Mouse (Mus musculus) CH12.LX (cell line): ENCODE measurements at regions not wholly inside any gene's neighbourhood (a gene's known extent, or its start where the extent isn't known, plus 50 kb on each side); places are given as distances from the start of the nearest gene placed in this dataset.

Experiments
- DNase-seq: peaks from one replicate; pipeline ENCODE4 v3.0.0-alpha.2; 2013; ENCODE audit errors: extremely low read depth
- H3K27ac ChIP-seq: 2 replicates; pipeline ENCODE4 v1.5.1; 2012; ENCODE audit warnings: low read depth, mild to moderate bottlenecking, control low read depth, moderate library complexity; ENCODE audit not compliant: insufficient read depth
- H3K27me3 ChIP-seq: replicated peaks from 2 replicates; pipeline ENCODE3; 2012; ENCODE audit warnings: inconsistent platforms
- H3K36me3 ChIP-seq, 2 experiments: replicated peaks in 1 of 2; 2 replicates each; pipeline versions ENCODE3 to v1.6.1; 2012; ENCODE audit warnings: inconsistent platforms in 1 of 2, low read length in 1 of 2, mild to moderate bottlenecking in 1 of 2, mixed read lengths in 1 of 2, moderate library complexity in 1 of 2; ENCODE audit not compliant: control insufficient read depth in 1 of 2, insufficient read depth in 1 of 2
- H3K4me1 ChIP-seq, 2 experiments: 2 replicates each; pipeline ENCODE4 v1.6.1; 2012; ENCODE audit warnings: inconsistent platforms in 1 of 2, moderate library complexity in 1 of 2; ENCODE audit not compliant: insufficient read depth in 2 of 2, control insufficient read depth in 1 of 2
- H3K4me2 ChIP-seq: 2 replicates; pipeline ENCODE4 v1.6.1; 2012; ENCODE audit warnings: low read depth, mild to moderate bottlenecking, control low read depth; ENCODE audit not compliant: poor library complexity, insufficient read depth, severe bottlenecking
- H3K4me3 ChIP-seq, 3 experiments: fragments of 150-350 bp in 1 of 3; sonication (generic) in 1 of 3; replicated peaks in 1 of 3; 2 replicates each; pipeline versions ENCODE3 to v1.5.1; 2011 to 2012; ENCODE audit warnings: low read depth in 2 of 3, low read length in 2 of 3, mild to moderate bottlenecking in 2 of 3, moderate library complexity in 2 of 3, control low read depth in 1 of 3, improper control_type of control experiment in 1 of 3, inconsistent platforms in 1 of 3, mixed read lengths in 1 of 3; ENCODE audit not compliant: poor library complexity in 1 of 3
- H3K79me2 ChIP-seq: replicated peaks from 2 replicates; pipeline ENCODE4 v1.6.1; 2012; ENCODE audit warnings: mild to moderate bottlenecking, moderate library complexity; ENCODE audit not compliant: control insufficient read depth, poor library complexity, insufficient read depth, severe bottlenecking; ENCODE audit errors: extremely low read depth
- H3K9ac ChIP-seq: 2 replicates; pipeline ENCODE4 v1.6.1; 2012; ENCODE audit warnings: low read depth, mild to moderate bottlenecking, control low read depth, moderate library complexity; ENCODE audit not compliant: insufficient read depth
- H3K9me3 ChIP-seq: replicated peaks from 2 replicates; pipeline ENCODE3; 2012; ENCODE audit warnings: low read length, inconsistent platforms, mixed read lengths
- ELF1 ChIP-seq: IDR thresholded peaks from 2 replicates; pipeline ENCODE4 v1.6.1; 2014; ENCODE audit warnings: low read depth, mild to moderate bottlenecking, inconsistent platforms, low read length, improper control_type of control experiment
- ETS1 ChIP-seq: conservative IDR thresholded peaks from 2 replicates; pipeline ENCODE4 v1.6.1; 2012; ENCODE audit warnings: low read depth, mild to moderate bottlenecking, inconsistent platforms, low read length, improper control_type of control experiment, moderate library complexity
- IRF4 ChIP-seq: IDR thresholded peaks from 2 replicates; pipeline ENCODE4 v1.6.1; 2014; ENCODE audit warnings: low read depth, mild to moderate bottlenecking, inconsistent platforms, low read length, improper control_type of control experiment
- JUND ChIP-seq: conservative IDR thresholded peaks from 2 replicates; pipeline ENCODE4 v1.6.1; 2011; ENCODE audit warnings: low read depth, low read length, improper control_type of control experiment
- MAFK ChIP-seq: IDR thresholded peaks from 2 replicates; pipeline ENCODE4 v1.6.1; 2011; ENCODE audit warnings: low read length, improper control_type of control experiment; ENCODE audit not compliant: insufficient replicate concordance
- MAZ ChIP-seq: IDR thresholded peaks from 2 replicates; pipeline ENCODE4 v1.6.1; 2012; ENCODE audit warnings: low read depth, mild to moderate bottlenecking, inconsistent platforms, low read length, improper control_type of control experiment, moderate library complexity
- MXI1 ChIP-seq: IDR thresholded peaks from 2 replicates; pipeline ENCODE4 v1.6.1; 2011; ENCODE audit warnings: mild to moderate bottlenecking, low read depth, low read length, improper control_type of control experiment
- NELFE ChIP-seq: IDR thresholded peaks from 2 replicates; pipeline ENCODE4 v1.6.1; 2011; ENCODE audit warnings: low read depth, low read length, improper control_type of control experiment
- NRF1 ChIP-seq: IDR thresholded peaks from 2 replicates; pipeline ENCODE4 v1.6.1; 2014; ENCODE audit warnings: low read depth, mild to moderate bottlenecking, inconsistent platforms, low read length, improper control_type of control experiment, moderate library complexity
- POLR2A ChIP-seq: IDR thresholded peaks from 2 replicates; pipeline ENCODE4 v1.6.1; 2011; ENCODE audit warnings: low read depth, mild to moderate bottlenecking, improper control_type of control experiment, low read length
- POLR2AphosphoS2 ChIP-seq: IDR thresholded peaks from 2 replicates; pipeline ENCODE4 v1.6.1; 2011; ENCODE audit warnings: low read depth, low read length, improper control_type of control experiment
- RAD21 ChIP-seq: IDR thresholded peaks from 2 replicates; pipeline ENCODE4 v1.6.1; 2011; ENCODE audit warnings: low read depth, mild to moderate bottlenecking, low read length, improper control_type of control experiment, moderate library complexity
- UBTF ChIP-seq: IDR thresholded peaks from 2 replicates; pipeline ENCODE4 v1.6.1; 2012; ENCODE audit warnings: low read depth, mild to moderate bottlenecking, inconsistent platforms, low read length, improper control_type of control experiment, moderate library complexity
- USF1 ChIP-seq: IDR thresholded peaks from 2 replicates; pipeline ENCODE4 v1.6.1; 2014; ENCODE audit warnings: low read depth, mild to moderate bottlenecking, inconsistent platforms, low read length, improper control_type of control experiment
- ZMIZ1 ChIP-seq: IDR thresholded peaks from 2 replicates; pipeline ENCODE4 v1.6.1; 2012; ENCODE audit warnings: low read depth, mild to moderate bottlenecking, inconsistent platforms, low read length, improper control_type of control experiment
- ZNF384 ChIP-seq: IDR thresholded peaks from 2 replicates; pipeline ENCODE4 v1.6.1; 2012; ENCODE audit warnings: low read depth, low read length, improper control_type of control experiment, inconsistent platforms
- dilution Hi-C: fragments of 300-500 bp; cut with MboI; formaldehyde crosslinking; loops from 2 replicates; pipeline ENCODE4 v1.14.3; 2020; ENCODE audit warnings: low sequenced_read_pairs; ENCODE audit not compliant: extremely low pct_unique_long_range_greater_than_20kb, extremely low pct_ligation_motif_present
- in situ Hi-C: fragments of 300-500 bp; cut with MboI; formaldehyde crosslinking; loops from 3 replicates; pipeline ENCODE4 v1.14.3; 2019; ENCODE audit warnings: low sequenced_read_pairs, low pct_ligation_motif_present, low pct_unique_long_range_greater_than_20kb, mixed read lengths

GRCm38 (mm10) chr1:177323366-177323765, 65.4 kb upstream of the Akt3 start:
- TF ChIP-seq MXI1: no peak
- no peak for TF ChIP-seq POLR2AphosphoS2
- no peak for TF ChIP-seq ZNF384
- TF ChIP-seq JUND: no peak
- TF ChIP-seq ELF1: no peak
- TF ChIP-seq ETS1: no peak
- no peak for TF ChIP-seq ZMIZ1
- no peak for TF ChIP-seq RAD21
- no peak for TF ChIP-seq POLR2A
- no peak for TF ChIP-seq USF1
- TF ChIP-seq, all 38 proteins: peak for 0
- no peak for DNase-seq
- Histone ChIP-seq H3K4me2 (no peak overlapping the region), H3K27ac (no peak overlapping the region), H3K27me3 (no peaks in the 10 kb centered on the region), H3K36me3 (no peaks in the 10 kb centered on the region), H3K9me3 (peaks cover 5% of the 10 kb centered on the region), H3K79me2 (no peaks in the 10 kb centered on the region), H3K9ac (no peak overlapping the region), H3K4me1 (peaks cover 5 to 8% of the 10 kb centered on the region in 2 experiments; a peak in 3 of 4 replicates), H3K4me3 (no peak overlapping the region)
- dilution Hi-C loops: no loop called here
- in situ Hi-C loops: no loop called here

- H3K27ac ChIP-seq: no peak overlapping the region
- H3K27me3 ChIP-seq: no peaks in the 10 kb centered on the region
- no peak overlapping the region for H3K9ac ChIP-seq
- H3K36me3 ChIP-seq: no peaks in the 10 kb centered on the region
- DNase-seq: no peak
- in situ Hi-C loops: no loop called here
- no peaks in the 10 kb centered on the region for H3K79me2 ChIP-seq
- no peak for TF ChIP-seq MAZ
- TF ChIP-seq UBTF: no peak
- no peak for TF ChIP-seq NELFE
- TF ChIP-seq MXI1: no peak
- no peak overlapping the region for H3K4me3 ChIP-seq
- no peak overlapping the region for H3K4me2 ChIP-seq
- H3K4me1 ChIP-seq: peaks cover 5 to 8% of the 10 kb centered on the region in 2 experiments; a peak in 3 of 4 replicates
- H3K9me3 ChIP-seq: peaks cover 5% of the 10 kb centered on the region
- dilution Hi-C loops: no loop called here
These were observed 64.8 kb upstream of the Akt3 start for GRCm38 (mm10) chr1:177322745-177323299.

- H3K27me3 ChIP-seq: no peaks in the 10 kb centered on the region
- H3K79me2 ChIP-seq: no peaks in the 10 kb centered on the region
- no peak for DNase-seq
- in situ Hi-C loops (no loop called here), dilution Hi-C loops (no loop called here)
- H3K36me3 ChIP-seq: no peaks in the 10 kb centered on the region
- peaks cover 5 to 8% of the 10 kb centered on the region in 2 experiments; a peak in 3 of 4 replicates for H3K4me1 ChIP-seq
- no peak overlapping the region for H3K4me3 ChIP-seq
- no peak overlapping the region for H3K9ac ChIP-seq
- H3K27ac ChIP-seq: no peak overlapping the region
- H3K9me3 ChIP-seq: peaks cover 5% of the 10 kb centered on the region
- no peak for TF ChIP-seq MAFK
- no peak for TF ChIP-seq NRF1
- TF ChIP-seq JUND: no peak
- TF ChIP-seq MXI1: no peak
- no peak for TF ChIP-seq IRF4
- no peak overlapping the region for H3K4me2 ChIP-seq
These were observed 64.3 kb upstream of the Akt3 start for GRCm38 (mm10) chr1:177322307-177322685.
